Mouse (Mus musculus) left cerebral cortex, postnatal 14 days (tissue): Measurements from ENCODE around the gene Arhgap9. TPM values are rescaled to one million over a fixed set of nuclear protein-coding genes. Genes with fewer than 3 reads are reported as not detected.
A peak's percentile ranks its signal among the peaks of the same experiment; 100 is the strongest.
"Not testable (repeated sequence)": the region's sequence is repeated elsewhere in the genome, so short reads cannot be mapped to it uniquely, and the experiment has no call there.

Experiments
- DNase-seq, 2 experiments: peaks; one replicate each; pipeline ENCODE4 v3.0.0; 2021 to 2022; ENCODE audit warnings: low spot score in 2 of 2, mixed read lengths in 1 of 2
- intact Hi-C: fragments of 180-260 bp; cut with DNase I; formaldehyde crosslinking; loops from one replicate; pipeline ENCODE4 v1.15.1; 2025
- total RNA-seq, 2 experiments: library from RNA; stranded (reverse); gene quantifications; 2 replicates each; pipeline ENCODE4 v1.2.3; 2021

Arhgap9 gene
- total RNA-seq, 2 experiments from 2014 or later = 0.66 to 1.2 TPM

DNA sequence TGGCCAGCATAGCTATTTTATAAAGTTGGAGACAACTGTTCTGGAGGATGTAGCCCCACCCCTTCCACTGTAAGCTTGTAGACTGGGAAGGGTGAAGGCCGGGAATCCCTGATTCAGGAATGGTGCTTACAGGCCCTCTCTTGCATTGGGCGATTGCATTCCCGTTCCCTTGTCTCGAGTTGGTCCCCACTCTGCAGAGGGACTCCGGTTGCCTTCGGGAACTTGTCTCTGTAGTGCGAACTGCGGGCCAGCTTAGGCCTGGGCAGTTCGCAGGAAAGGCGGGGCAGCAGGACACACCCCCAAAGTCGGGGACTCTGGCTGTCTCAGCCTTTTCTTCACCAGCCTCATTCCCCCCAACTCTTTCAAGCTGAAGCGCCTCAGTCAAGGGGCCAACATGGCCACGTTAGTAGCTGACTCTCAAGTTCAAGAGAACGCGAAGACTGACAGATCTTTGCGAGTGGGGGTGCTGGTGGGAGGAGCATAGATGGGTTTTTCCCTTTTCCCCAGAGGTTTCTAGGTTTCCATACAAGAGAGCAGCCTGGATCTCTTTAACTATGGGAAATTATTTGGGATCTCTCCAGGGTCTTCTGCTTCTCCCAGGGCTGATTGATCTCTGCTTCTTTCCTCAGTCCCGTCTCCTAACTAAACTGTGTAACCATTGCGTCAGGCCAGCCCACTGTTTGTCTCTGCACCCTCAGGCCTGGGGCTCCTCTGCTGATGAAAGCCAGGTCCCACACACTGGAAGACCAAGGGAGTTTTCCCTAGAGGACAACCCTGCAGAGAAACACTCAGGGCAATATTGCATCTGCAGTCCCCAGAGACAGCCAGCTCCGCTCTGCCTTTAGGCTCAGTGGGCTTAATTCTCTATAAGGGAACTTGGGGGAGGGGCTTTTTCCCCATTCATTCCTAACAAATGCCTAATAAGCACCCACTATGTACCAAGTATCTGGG is 30.6 kb upstream of the Arhgap9 start:
- DNase-seq = peak in 1 of 2 experiments; percentile 43
- intact Hi-C loops = no loop called here

- intact Hi-C loops = no loop called here
- DNase-seq = no peak
These were observed 29.7 kb upstream of the Arhgap9 start for GRCm38 (mm10) chr10:127291881-127292638.

DNA sequence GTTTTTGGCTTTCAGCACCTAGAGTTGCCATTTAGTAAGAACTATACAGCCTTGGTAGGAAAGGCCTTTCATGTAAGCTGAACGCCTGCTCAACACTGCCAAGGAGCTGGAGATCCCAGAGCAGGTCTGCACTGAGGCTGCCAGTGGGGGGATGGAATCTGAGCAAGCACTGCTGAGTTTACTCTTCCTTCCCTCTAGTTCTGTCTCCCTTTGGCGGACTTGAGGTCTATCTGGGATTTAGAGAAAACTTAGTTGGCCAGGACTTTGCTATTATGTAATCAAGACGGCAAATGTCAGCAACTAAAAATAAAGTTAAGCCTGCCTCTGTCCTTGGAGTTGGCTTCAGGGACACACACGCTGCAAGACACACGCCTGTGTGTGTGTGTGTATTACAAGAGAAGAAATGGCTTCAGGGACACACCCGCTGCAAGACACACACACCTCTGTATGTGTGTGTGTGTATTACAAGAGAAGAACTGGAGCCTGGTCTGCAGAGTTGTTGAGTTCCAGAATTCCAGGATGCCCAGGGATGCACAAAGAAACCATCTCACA is 28.7 kb upstream of the Arhgap9 start:
- DNase-seq = no peak
- intact Hi-C loops = no loop called here

- intact Hi-C loops = no loop called here
- DNase-seq = no peak
These were observed 28.1 kb upstream of the Arhgap9 start for GRCm38 (mm10) chr10:127293590-127294113.

GRCm38 (mm10) chr10:127294895-127295510 is 26.8 kb upstream of the Arhgap9 start:
- DNase-seq = no peak
- intact Hi-C loops = no loop called here

DNA sequence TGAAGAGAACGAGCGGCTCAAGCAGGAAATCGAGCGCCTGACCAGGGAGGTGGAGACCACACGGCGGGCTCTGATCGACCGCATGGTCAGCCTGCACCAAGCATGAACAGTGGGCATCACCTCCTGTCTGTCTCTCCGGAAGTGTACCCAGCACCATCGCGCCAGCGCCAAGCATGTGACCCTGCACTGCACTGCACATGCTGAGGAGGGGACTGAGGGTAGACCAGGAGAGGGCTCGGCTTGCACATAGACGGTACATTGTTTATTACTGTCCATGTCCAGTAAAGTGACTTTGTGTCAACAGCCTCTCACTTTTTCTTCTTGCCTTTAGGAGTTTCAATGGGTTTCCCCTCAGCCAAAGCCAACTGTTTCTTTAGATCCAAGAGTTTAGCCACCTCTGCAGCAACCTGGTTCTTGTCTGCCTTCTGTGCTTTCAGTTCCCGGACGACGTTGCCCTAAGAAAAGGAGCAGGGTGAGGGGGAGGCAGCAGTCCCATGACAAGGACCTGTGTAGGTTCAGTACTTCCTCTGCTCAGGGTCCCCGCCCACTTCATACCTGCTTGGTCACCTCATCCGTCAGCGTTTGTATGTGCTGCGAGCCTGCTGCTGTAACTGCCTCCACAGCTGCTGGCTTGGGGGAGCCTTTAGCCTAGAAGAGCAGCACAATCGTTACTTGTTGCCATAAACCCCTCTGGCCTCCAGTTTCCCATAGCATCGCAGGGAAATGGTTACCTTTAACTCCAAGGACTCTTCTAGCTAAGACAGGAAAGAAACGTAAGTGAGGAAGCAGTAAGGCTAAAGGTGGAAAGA is 25.6 kb upstream of the Arhgap9 start:
- intact Hi-C loops = no loop called here

GRCm38 (mm10) chr10:127297015-127297871 is 24.5 kb upstream of the Arhgap9 start:
- DNase-seq = no peak
- intact Hi-C loops = no loop called here

More for the DNA sequence above, 25.6 kb upstream of the Arhgap9 start:
- no peak for DNase-seq

DNA sequence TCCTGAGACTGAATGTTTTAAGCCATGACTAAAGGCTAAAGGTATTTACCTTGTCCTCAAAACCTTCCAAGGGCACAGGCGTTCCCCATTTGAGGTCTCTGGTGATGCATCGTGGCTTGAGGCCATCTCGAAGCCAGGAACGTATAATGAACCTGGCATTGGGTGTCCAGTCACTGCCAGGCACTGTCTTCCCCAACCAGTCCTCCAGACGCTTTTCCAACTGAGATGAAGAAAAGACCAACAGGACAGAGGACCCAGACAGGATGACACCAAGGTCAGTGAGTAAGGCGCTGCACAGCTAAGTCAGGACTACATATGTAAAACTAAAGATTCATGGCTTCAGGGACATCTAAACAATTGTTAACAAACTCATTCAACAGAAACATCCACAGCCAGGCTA is 21.4 kb upstream of the Arhgap9 start:
- DNase-seq = no peak
- intact Hi-C loops = no loop called here

DNA sequence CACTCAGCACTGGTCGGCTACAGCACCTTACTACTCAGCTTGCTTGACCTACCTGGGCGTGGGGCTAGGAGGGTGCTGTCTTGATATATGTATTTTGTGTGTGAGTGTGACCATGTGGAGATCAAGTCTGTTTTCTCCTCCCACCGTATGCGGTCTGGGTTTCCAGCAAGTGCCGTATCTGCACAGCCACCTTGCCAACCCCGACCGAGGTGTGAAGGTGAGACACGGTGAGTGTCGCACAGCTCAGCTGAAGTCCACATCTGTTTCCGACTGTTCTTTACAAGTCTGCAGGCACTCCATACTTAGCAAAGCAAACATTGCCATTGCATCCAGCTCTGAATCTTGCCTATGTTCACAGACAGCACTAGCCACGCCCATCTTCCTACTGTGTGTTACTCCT is 18.6 kb upstream of the Arhgap9 start:
- DNase-seq = no peak
- intact Hi-C loops = no loop called here

- intact Hi-C loops, DNase-seq: not testable (repeated sequence)
These were observed 12.6 kb upstream of the Arhgap9 start for GRCm38 (mm10) chr10:127309167-127309566.

DNA sequence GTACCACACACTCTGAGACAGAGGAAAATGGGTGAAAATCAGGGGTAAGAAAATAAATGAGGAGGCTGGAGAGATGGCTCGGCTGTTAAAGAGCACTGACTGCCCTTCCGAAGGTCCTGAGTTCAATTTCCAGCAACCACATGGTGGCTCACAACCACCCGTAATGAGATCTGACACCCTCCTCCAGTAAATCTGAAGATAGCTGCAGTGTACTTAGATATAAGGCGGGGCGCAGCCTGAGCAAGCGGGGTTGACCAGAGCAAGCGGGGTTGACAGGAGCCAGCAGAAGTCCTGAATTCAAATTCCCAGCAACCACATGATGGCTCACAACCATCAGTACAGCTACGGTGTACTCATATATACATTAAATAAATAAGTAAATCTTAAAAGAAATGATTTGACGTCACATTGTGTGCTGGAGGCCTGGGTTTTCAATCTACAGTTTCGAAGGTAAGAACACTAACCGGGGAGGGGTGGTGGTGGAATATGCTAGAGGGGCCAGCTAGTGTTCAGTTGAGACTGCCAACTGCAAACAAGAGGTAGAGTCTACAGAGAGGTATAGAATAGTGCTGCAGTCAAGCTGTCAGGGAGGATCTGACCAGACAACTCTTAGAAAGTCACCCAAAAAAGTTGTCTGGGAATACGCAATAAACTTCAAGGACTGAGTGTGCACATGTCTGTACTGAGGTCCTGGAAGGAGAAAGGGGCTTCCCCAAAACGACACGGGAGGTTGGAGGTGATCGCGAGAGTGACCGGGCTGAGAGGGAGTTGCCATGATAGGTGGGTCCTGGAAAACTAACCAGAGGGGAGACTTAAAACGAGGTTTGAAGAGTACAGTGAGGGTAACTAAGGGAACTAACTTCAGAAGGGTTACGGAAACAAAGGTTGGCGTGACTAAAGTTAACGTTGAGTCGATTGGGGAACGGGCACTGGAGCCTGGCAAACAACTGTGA is 11.0 kb upstream of the Arhgap9 start:
- intact Hi-C loops = no loop called here

DNA sequence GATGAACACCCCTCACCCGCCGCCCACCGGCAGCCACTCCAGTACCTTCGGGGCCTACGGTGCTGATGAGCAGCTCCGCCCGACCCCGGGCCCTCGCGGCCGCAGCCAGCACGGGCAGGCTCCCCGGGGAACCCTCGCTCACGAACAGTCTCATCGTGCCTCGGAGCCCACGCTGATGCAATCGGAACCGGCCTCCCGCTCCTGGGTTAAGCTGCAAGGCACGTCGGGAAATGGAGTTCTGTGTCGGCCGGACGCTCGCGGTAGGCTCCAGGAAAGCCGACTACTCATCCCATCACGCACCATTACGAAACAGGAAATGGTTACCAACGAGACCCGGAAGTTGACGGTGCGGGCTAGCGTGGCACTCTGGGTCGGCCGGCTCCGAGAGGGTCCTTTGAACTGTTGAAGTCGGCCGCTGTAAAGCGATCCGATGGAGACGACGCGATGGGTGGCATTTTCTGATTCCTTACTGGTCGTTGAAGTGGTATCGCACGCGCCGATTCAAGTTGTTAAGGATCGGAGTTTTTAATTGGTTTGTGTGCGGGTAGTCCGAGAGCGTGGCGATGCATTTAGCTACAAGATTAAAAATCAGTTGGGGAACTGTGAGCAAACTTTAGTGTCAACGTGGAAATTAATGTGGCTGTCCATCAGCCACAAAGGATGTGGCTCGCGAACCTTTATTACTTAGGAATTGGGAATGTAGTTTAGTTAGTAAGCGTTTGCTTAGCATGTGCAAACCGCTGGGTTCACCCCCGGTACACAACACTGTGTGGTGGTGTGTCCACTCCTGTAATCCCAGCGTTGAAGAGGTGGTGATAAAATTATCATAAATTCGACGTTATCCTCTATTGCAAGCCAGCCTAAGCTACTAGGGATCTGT is 10.0 kb upstream of the Arhgap9 start, which contains the start of gene Mars:
TSS of gene Mars (minus strand) at position 311 of the 880 bp plus-strand sequence.
- intact Hi-C loops = no loop called here
- peak; percentile 95 to 96 for DNase-seq

More for the DNA sequence above, 11.0 kb upstream of the Arhgap9 start:
- DNase-seq = no peak

GRCm38 (mm10) chr10:127312356-127312676 is 9.4 kb upstream of the Arhgap9 start:
- intact Hi-C loops = no loop called here
- DNase-seq = peak; percentile 77 to 83

GRCm38 (mm10) chr10:127312858-127313257 is 8.9 kb upstream of the Arhgap9 start:
- intact Hi-C loops = no loop called here
- no peak for DNase-seq

DNA sequence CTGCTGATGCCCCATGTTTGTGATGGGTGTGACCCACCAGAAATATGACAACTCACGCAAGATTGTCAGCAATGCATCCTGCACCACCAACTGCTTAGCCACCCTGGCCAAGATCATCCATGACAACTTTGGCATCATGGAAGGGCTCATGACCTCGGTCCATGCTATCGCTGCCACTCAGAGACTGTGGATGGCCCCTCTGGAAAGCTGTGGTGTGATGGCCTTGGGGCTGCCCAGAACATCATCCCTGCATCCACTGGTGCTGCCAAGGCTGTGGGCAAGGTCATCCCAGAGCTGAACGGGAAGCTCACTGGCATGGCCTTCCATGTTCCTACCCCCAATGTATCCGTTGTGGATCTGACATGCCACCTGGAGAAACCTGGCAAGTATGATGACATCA is 8.2 kb upstream of the Arhgap9 start:
- intact Hi-C loops, DNase-seq: not testable (repeated sequence)

GRCm38 (mm10) chr10:127314950-127315349 is 6.8 kb upstream of the Arhgap9 start:
- intact Hi-C loops, DNase-seq: not testable (repeated sequence)
